Mouse (Mus musculus): ENCODE results near the gene Stox2.

Gene Stox2

GRCm38 (mm10) chr8:47354523-47355168 lies 91.5 kb downstream of the Stox2 start:
- no peak for DNase-seq (ENCODE audit: low spot score in 2 of 2)

- DNase-seq (ENCODE audit: low spot score in 2 of 2): no peak
Observed at GRCm38 (mm10) chr8:47351914-47352701, 94.1 kb downstream of the Stox2 start.

- DNase-seq (ENCODE audit: low spot score in 2 of 2): no peak
Observed at GRCm38 (mm10) chr8:47349082-47349481, 97.1 kb downstream of the Stox2 start.

GRCm38 (mm10) chr8:47347809-47348208 lies 98.4 kb downstream of the Stox2 start:
- DNase-seq (ENCODE audit: low spot score in 2 of 2): no peak

GRCm38 (mm10) chr8:47345772-47346103 lies 100.4 kb downstream of the Stox2 start:
- no peak for DNase-seq (ENCODE audit: low spot score in 2 of 2)

- no peak for DNase-seq (ENCODE audit: low spot score in 2 of 2)
Observed at GRCm38 (mm10) chr8:47345085-47345771, 100.9 kb downstream of the Stox2 start.

GRCm38 (mm10) chr8:47341474-47341873 lies 104.7 kb downstream of the Stox2 start:
- DNase-seq (ENCODE audit: low spot score in 2 of 2): no peak

GRCm38 (mm10) chr8:47338691-47339323 lies 107.4 kb downstream of the Stox2 start:
- no peak for DNase-seq (ENCODE audit: low spot score in 2 of 2)

- DNase-seq (ENCODE audit: low spot score in 2 of 2): no peak
Observed at GRCm38 (mm10) chr8:47336433-47336832, 109.7 kb downstream of the Stox2 start.

GRCm38 (mm10) chr8:47335940-47336339 lies 110.2 kb downstream of the Stox2 start:
- no peak for DNase-seq (ENCODE audit: low spot score in 2 of 2)

GRCm38 (mm10) chr8:47334223-47334757 lies 111.9 kb downstream of the Stox2 start:
- no peak for DNase-seq (ENCODE audit: low spot score in 2 of 2)

- DNase-seq (ENCODE audit: low spot score in 2 of 2): no peak
Observed at GRCm38 (mm10) chr8:47332941-47333340, 113.2 kb downstream of the Stox2 start.

GRCm38 (mm10) chr8:47330982-47331381 lies 115.2 kb downstream of the Stox2 start:
- no peak for DNase-seq (ENCODE audit: low spot score in 2 of 2)

- no peak for DNase-seq (ENCODE audit: low spot score in 2 of 2)
Observed at GRCm38 (mm10) chr8:47326348-47326747, 119.8 kb downstream of the Stox2 start.

- no peak for DNase-seq (ENCODE audit: low spot score in 2 of 2)
Observed at GRCm38 (mm10) chr8:47324117-47324820, 121.9 kb downstream of the Stox2 start.

GRCm38 (mm10) chr8:47321282-47321681 lies 124.9 kb downstream of the Stox2 start:
- DNase-seq (ENCODE audit: low spot score in 2 of 2): no peak

- no peak for DNase-seq (ENCODE audit: low spot score in 2 of 2)
Observed at GRCm38 (mm10) chr8:47320707-47321106, 125.5 kb downstream of the Stox2 start.

- DNase-seq (ENCODE audit: low spot score in 2 of 2): no peak
Observed at GRCm38 (mm10) chr8:47318468-47318867, 127.7 kb downstream of the Stox2 start.

GRCm38 (mm10) chr8:47308176-47308575 lies 138.0 kb downstream of the Stox2 start:
- no peak for DNase-seq (ENCODE audit: low spot score in 2 of 2)

GRCm38 (mm10) chr8:47306372-47306771 lies 139.8 kb downstream of the Stox2 start:
- no peak for DNase-seq (ENCODE audit: low spot score in 2 of 2)

GRCm38 (mm10) chr8:47305880-47306279 lies 140.3 kb downstream of the Stox2 start:
- no peak for DNase-seq (ENCODE audit: low spot score in 2 of 2)
